Mouse (Mus musculus) thymus, adult 2 months (tissue): Measurements from ENCODE around the gene Xpr1. TPM values are rescaled to one million over a fixed set of nuclear protein-coding genes. Genes with fewer than 3 reads are reported as not detected.
A peak's percentile ranks its signal among the peaks of the same experiment; 100 is the strongest.

Source experiments
- DNase-seq: peaks from one replicate; pipeline ENCODE4 v3.0.0; 2021
- H3K27ac ChIP-seq: fragments of 200-500 bp; 2 replicates; pipeline ENCODE4 v1.5.1; 2012; ENCODE audit warnings: low read length, control low read depth; ENCODE audit not compliant: control insufficient read depth, insufficient read depth
- H3K27me3 ChIP-seq: fragments of 200-500 bp; 2 replicates; pipeline ENCODE4 v1.6.1; 2012; ENCODE audit warnings: mild to moderate bottlenecking, low read length, moderate library complexity, mixed read lengths; ENCODE audit not compliant: control insufficient read depth, insufficient read depth
- H3K36me3 ChIP-seq: fragments of 200-500 bp; 2 replicates; pipeline ENCODE4 v1.6.1; 2012; ENCODE audit warnings: mild to moderate bottlenecking, low read length, moderate library complexity; ENCODE audit not compliant: control insufficient read depth, insufficient read depth
- H3K4me1 ChIP-seq: fragments of 200-500 bp; replicated peaks from 2 replicates; pipeline ENCODE4 v1.6.1; 2012; ENCODE audit warnings: low read length; ENCODE audit not compliant: control insufficient read depth, insufficient read depth
- H3K4me3 ChIP-seq: fragments of 200-500 bp; 2 replicates; pipeline ENCODE4 v1.5.1; 2012; ENCODE audit warnings: mild to moderate bottlenecking, low read length, control low read depth, moderate library complexity; ENCODE audit not compliant: control insufficient read depth, insufficient read depth
- CTCF ChIP-seq: fragments of 200-500 bp; IDR thresholded peaks from 2 replicates; pipeline ENCODE4 v1.5.1; 2012; ENCODE audit warnings: mild to moderate bottlenecking, control low read depth, low read length, moderate library complexity, borderline replicate concordance; ENCODE audit not compliant: control insufficient read depth, poor library complexity, insufficient read depth; ENCODE audit errors: extremely low read depth
- POLR2A ChIP-seq: fragments of 200-500 bp; IDR thresholded peaks from 2 replicates; pipeline ENCODE4 v1.6.1; 2012; ENCODE audit warnings: mild to moderate bottlenecking, low read length, control low read depth, moderate library complexity; ENCODE audit not compliant: control insufficient read depth, poor library complexity, insufficient read depth; ENCODE audit errors: extremely low read depth
- WGBS: fragments of 180-500 bp; shearing (Covaris S2); methylation state at CpG from one replicate; pipeline ENCODE4 v1.1.7; 2018; 5-methylcytosine and 5-hydroxymethylcytosine counted together
- polyA plus RNA-seq: library from polyadenylated mRNA; depleted of rRNA; stranded (reverse); fragments of >200 nt; gene quantifications from 2 replicates; pipeline ENCODE4 v1.2.3, GENCODE M21; 2012

Xpr1 gene
- polyA plus RNA-seq, 1 experiment, result 14.7 TPM

DNA sequence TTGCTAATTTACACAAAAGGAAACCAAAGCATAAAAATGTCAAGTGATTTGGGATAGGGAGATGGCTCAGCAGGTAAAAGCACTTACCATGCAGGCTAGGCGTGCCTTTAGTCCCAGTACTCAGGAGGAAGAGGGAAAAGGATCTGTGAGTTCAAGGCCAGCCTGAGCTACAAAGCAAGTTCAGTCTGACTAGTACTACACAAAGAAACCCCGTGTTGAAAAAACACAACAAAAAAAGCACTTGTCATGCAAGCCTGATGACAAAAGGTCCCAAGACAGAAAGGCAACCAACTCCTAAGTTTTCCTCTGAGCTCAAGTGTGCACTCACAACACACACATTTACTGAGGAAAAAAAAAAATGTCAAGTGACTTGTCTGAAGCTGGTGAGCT is 8.6 kb downstream of the Xpr1 start:
- TF ChIP-seq CTCF, result no peak
- TF ChIP-seq POLR2A, result no peak
- DNase-seq, result no peak
- H3K36me3 ChIP-seq, result no peaks in the 10 kb centered on the region
- H3K27me3 ChIP-seq, result no peaks in the 10 kb centered on the region
- H3K27ac ChIP-seq, result no peak overlapping the region
- no peak overlapping the region for H3K4me3 ChIP-seq
- H3K4me1 ChIP-seq, result no peaks in the 10 kb centered on the region
- 96% methylated on average over 2 of the region's 2 CpGs for WGBS

DNA sequence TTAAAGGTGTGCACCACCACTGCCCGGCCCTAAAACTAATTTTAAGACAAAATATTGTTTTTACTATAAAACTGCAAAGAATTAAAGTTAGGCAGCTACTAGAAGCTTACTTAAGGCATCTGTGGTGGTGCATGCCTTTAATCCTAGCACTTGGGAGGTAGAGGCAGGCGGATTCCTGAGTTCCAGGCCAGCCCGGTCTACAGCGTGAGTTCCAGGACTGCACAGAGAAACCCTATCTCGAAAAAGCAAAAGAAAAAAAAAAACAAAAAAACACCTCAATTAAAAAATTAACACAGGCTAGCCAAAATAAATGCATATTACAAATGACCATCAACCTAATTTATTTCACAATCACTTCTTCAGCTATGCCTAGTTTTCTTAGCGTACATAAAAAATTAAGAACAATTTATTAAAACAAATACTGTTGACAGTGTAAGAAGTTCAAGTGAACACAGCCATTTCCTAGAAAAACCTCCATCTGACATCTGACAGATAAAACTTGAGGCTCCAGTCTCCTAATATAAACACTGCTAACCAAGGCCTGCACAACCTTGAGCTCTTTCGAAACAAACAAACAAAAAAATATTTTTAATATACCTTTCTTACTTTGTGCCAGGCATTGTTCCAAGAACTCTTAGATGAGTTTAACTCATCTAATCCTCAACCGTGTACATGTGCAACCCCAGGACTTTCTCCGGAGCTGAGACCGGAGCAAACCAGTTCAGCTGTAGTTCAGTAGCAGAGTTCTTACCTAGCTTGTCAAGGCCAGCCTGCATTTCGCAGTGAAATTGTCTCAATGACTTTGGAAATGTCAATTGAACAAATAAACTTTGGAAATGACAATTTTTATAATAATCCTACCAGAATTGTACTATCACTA is 9.3 kb downstream of the Xpr1 start:
- no peak overlapping the region for H3K4me3 ChIP-seq
- WGBS, result 95% methylated on average over 11 of the region's 11 CpGs

DNA sequence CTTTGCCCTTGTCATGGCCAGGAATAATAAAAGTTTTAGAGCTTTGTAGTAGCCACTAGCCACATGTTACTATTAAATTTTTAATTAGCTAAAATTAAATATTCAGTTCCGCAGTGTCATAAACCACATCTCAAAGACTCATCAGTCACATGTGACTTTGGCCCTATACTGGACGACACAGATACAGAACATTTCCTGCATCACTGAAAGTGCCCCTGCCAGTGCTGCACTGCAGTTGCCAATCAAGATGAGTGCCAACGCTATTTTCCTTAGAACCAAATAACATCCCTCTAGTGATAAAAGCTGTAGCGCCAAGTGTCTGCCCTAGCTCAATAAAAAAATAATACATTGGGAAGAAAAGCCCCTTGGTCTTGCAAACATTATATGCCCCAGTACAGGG is 17.2 kb downstream of the Xpr1 start:
- no peak for DNase-seq
- WGBS, result 94% methylated on average over 4 of the region's 4 CpGs
- Histone ChIP-seq H3K36me3 (no peaks in the 10 kb centered on the region), H3K27me3 (no peaks in the 10 kb centered on the region), H3K4me1 (no peaks in the 10 kb centered on the region), H3K27ac (no peak overlapping the region), H3K4me3 (no peak overlapping the region)
- TF ChIP-seq POLR2A (no peak), CTCF (no peak)

More for the DNA sequence above, 9.3 kb downstream of the Xpr1 start:
- Histone ChIP-seq H3K27me3 (no peaks in the 10 kb centered on the region), H3K36me3 (no peaks in the 10 kb centered on the region), H3K4me1 (no peaks in the 10 kb centered on the region), H3K27ac (no peak overlapping the region)
- no peak for TF ChIP-seq POLR2A
- DNase-seq, result no peak

DNA sequence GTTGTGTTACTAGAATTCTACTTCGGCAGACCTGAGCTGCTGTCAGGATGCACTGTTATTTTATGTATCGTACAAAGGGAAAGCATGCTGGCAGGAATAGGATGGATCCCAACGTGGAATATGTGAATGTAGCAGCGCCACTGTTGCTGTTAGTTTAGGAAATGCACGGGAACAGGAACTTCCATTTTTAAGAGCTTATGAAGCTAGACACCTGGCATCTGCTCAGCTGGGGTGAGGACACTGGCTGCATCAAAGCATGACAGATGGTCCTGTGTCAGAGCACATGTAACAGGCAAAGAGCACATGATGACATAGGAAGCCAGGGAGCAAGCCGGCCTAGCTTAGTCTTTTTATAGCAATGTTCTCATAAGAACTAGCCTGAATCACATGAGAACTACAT is 22.4 kb downstream of the Xpr1 start:
- TF ChIP-seq POLR2A, result no peak
- TF ChIP-seq CTCF, result no peak
- Histone ChIP-seq H3K4me1 (peaks cover 5% of the 10 kb centered on the region; the same call in 1 of the 2 replicates), H3K27ac (no peak overlapping the region), H3K4me3 (no peak overlapping the region), H3K27me3 (no peaks in the 10 kb centered on the region), H3K36me3 (no peaks in the 10 kb centered on the region)
- 45% methylated on average over 6 of the region's 6 CpGs for WGBS
- peak; percentile 41 for DNase-seq

DNA sequence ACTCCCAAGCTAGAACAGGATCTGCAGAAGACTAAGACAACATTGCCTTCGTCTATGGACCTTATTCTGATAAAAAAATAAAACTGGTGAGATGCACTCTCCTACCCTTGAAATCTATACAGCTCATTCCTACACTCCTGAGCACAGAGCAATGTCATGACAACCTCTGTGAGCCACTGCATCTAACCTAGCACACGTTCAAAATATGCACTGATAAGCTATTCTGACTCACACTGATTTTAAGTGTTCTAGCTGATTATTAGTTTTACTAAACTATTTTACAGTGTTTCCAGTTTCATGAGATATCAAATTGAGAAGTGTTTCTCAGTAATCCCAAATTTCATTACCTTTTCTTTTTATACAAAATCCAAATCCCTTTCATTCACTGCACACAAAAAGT is 23.2 kb downstream of the Xpr1 start:
- TF ChIP-seq POLR2A (no peak), CTCF (no peak)
- H3K4me1 ChIP-seq, result peaks cover 5% of the 10 kb centered on the region; the same call in 1 of the 2 replicates

DNA sequence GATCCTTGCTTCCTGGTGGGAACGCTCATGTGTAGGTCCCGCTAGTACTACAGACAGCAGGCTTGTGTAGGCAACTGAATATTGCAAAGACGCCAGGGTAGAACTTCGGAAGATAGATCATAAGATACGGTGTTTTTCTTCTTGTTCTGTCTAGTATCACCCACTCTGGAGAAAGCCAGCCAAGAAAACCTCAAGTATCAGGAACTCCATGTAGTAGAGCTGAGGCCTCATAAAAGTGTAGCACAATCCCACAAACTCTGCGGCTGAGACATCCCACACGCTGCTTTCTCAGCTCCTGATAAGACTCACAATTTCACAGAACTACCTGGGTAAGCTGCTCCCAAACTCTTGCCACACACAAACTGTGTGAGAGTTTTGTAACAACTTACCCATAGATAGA is 24.4 kb downstream of the Xpr1 start:
- WGBS, result 96% methylated on average over 7 of the region's 7 CpGs
- TF ChIP-seq CTCF, result no peak
- no peak for TF ChIP-seq POLR2A
- Histone ChIP-seq H3K27ac (no peak overlapping the region), H3K27me3 (no peaks in the 10 kb centered on the region), H3K4me3 (no peak overlapping the region), H3K36me3 (no peaks in the 10 kb centered on the region), H3K4me1 (peaks cover 5% of the 10 kb centered on the region; the same call in 1 of the 2 replicates)
- no peak for DNase-seq

More for the DNA sequence above, 23.2 kb downstream of the Xpr1 start:
- DNase-seq, result no peak
- Histone ChIP-seq H3K36me3 (no peaks in the 10 kb centered on the region), H3K27ac (no peak overlapping the region), H3K4me3 (no peak overlapping the region), H3K27me3 (no peaks in the 10 kb centered on the region)
- 82% methylated on average over 2 of the region's 2 CpGs for WGBS
